Mouse (Mus musculus): ENCODE data around the gene Angel2.

DNA sequence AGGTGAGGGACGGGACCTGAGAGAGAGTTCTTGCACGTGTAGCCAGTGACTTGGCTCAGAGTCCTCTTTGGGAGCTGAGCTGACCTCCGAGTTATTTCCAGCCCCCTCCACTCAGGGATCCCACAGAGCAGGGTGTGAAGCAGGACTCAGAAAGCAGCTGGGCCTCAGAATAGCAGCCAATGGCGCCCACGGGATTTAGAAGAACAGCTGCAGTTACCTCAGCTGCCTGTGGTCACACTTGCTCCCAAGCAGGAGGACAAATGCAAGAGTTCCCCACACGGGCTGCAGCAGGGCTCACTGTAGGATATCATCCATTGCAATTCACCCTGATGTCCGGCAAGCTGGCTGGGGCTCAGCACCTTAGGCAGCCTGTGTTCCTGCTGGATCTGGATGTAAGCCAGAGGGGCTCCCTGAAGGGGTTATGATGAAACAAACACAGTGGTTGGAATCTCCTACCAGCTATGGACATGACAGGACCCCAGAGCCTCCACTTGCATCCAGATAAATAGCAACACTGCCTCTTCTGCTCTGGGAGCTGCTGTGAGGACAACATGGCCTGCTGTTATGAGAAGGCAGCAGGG is 47.8 kb downstream of the Angel2 start:
- TF ChIP-seq GATA1 (IDR thresholded peaks at IDR 0.05; ENCODE audit: low read length) (no peak), TAL1 (IDR thresholded peaks at IDR 0.05; ENCODE audit: low read length) (no peak)

Measured in erythroblast, embryonic 14.5 days (primary cell).